ENCODE assay signal across 7 mouse cellular contexts in genomic region chr1:36243447-36244057, GRCm38 (mm10). TPM values are rescaled to one million over a fixed set of nuclear protein-coding genes. Genes with fewer than 3 reads are reported as not detected.
DNase-seq lines count a peak whose midpoint lies in the region; ATAC-seq and TF ChIP-seq lines count a peak whose summit lies in the region.

No protein-coding gene starts in this region.

- no peak for DNase-seq in spleen, adult 2 months (ENCODE audit: low read depth in 1 of 2, low spot score in 2 of 2)
- no peak for DNase-seq in spleen, postnatal 4 days (ENCODE audit: low spot score in 2 of 2)
- no peak for DNase-seq in spleen, postnatal 14 days (ENCODE audit: low spot score in 2 of 2)
- no peak for DNase-seq in gastrocnemius, postnatal 10 days
- no peak for DNase-seq in urinary bladder, postnatal 10 days (ENCODE audit: low spot score)

- no peak for TF ChIP-seq POLR2A in spleen, adult 2 months (IDR thresholded peaks at IDR 0.05; ENCODE audit: low read depth, low read length)

- peak overlapping the region; percentile 96 for H3K4me3 ChIP-seq in spleen, adult 2 months (ENCODE audit: extremely low read depth, insufficient read depth, insufficient read length)
- peak overlapping the region; percentile 97 for H3K4me3 ChIP-seq in limb, embryonic 15.5 days

- ATAC-seq in erythroid progenitor cell, adult 5-6 weeks (replicated peaks; ENCODE audit: low FRiP score, poor library complexity, severe bottlenecking): peak; percentile 35; the same call in 1 of the 2 replicates
- ATAC-seq in limb, embryonic 15.5 days (ENCODE audit: insufficient number of reproducible peaks, low FRiP score, low TSS enrichment, low read depth): no peak

- peak overlapping the region; percentile 79 for H3K9ac ChIP-seq in limb, embryonic 15.5 days

- H3K36me3 ChIP-seq in spleen, adult 2 months (ENCODE audit: control insufficient read depth, insufficient read depth, low read length): no peaks in the 10 kb centered on the region
- no peaks in the 10 kb centered on the region for H3K36me3 ChIP-seq in limb, embryonic 15.5 days

- WGBS in spleen, adult 2 months: 2% methylated on average over 21 of the region's 21 CpGs
- 2% methylated on average over 21 of the region's 21 CpGs for WGBS in limb, embryonic 15.5 days

- H3K27me3 ChIP-seq in spleen, adult 2 months (ENCODE audit: control insufficient read depth, insufficient read depth, low read length): no peaks in the 10 kb centered on the region
- peaks cover 3% of the 10 kb centered on the region; the same call in 1 of the 2 replicates for H3K27me3 ChIP-seq in limb, embryonic 15.5 days

- TF ChIP-seq CTCF in spleen, adult 2 months (IDR thresholded peaks at IDR 0.05; ENCODE audit: extremely low read depth, insufficient read depth, insufficient read length, insufficient replicate concordance): no peak

- no peaks in the 10 kb centered on the region for H3K9me3 ChIP-seq in limb, embryonic 15.5 days

- peak overlapping the region; percentile 81 for H3K27ac ChIP-seq in spleen, adult 2 months (ENCODE audit: insufficient read depth, low read length)
- H3K27ac ChIP-seq in limb, embryonic 15.5 days: peak overlapping the region; percentile 78

- H3K4me1 ChIP-seq in spleen, adult 2 months (ENCODE audit: control insufficient read depth, insufficient read depth, insufficient read length): peaks cover 13% of the 10 kb centered on the region
- peaks cover 8% of the 10 kb centered on the region for H3K4me1 ChIP-seq in limb, embryonic 15.5 days

- H3K4me2 ChIP-seq in limb, embryonic 15.5 days: peak overlapping the region; percentile 79

RNA-seq across cellular contexts. Expression of gene Uggt1, which starts 1.0 kb away (rescaled TPM):
- 13.5 and 15.9 TPM in 2 replicates for polyA plus RNA-seq in spleen, adult 2 months (2012; rRNA removed)
- 21.8 and 42.2 TPM in 2 replicates for total RNA-seq in erythroid progenitor cell, adult 5-6 weeks (2015; ENCODE audit: low replicate concordance)
- 32.2 and 62.3 TPM in 2 replicates for total RNA-seq in erythroid progenitor cell, adult 5-6 weeks (2017; ENCODE audit: low replicate concordance)
- 52.2 and 57.2 TPM in 2 replicates for polyA plus RNA-seq in limb, embryonic 15.5 days (2015; fragmentation: Nextera tagmentation; extraction: Ambion mirVana)
- 10 to 100 TPM; 21.9 to 27.5 TPM for total RNA-seq in gastrocnemius, postnatal 10 days (2021)

RNA-seq across cellular contexts. Expression of gene Neurl3, which starts 30.9 kb away (rescaled TPM):
- 66.0 and 80.9 TPM in 2 replicates for polyA plus RNA-seq in spleen, adult 2 months (2012; rRNA removed)
- total RNA-seq in erythroid progenitor cell, adult 5-6 weeks (2015; ENCODE audit: low replicate concordance): 6.1 and 7.1 TPM in 2 replicates
- 4.7 and 10.0 TPM in 2 replicates for total RNA-seq in erythroid progenitor cell, adult 5-6 weeks (2017; ENCODE audit: low replicate concordance)
- 1.7 and 2.4 TPM in 2 replicates for polyA plus RNA-seq in limb, embryonic 15.5 days (2015; fragmentation: Nextera tagmentation; extraction: Ambion mirVana)
- total RNA-seq in gastrocnemius, postnatal 10 days (2021): 1 to 10 TPM; 1.9 to 2.5 TPM
